Mouse (Mus musculus) ZHBTc4 (cell line): ENCODE results near the gene Mbnl1.

Experiments
- DNase-seq: peaks from one replicate; pipeline ENCODE4 v3.0.0-alpha.2; 2011; ENCODE audit warnings: low read depth, low spot score

Gene Mbnl1

DNA sequence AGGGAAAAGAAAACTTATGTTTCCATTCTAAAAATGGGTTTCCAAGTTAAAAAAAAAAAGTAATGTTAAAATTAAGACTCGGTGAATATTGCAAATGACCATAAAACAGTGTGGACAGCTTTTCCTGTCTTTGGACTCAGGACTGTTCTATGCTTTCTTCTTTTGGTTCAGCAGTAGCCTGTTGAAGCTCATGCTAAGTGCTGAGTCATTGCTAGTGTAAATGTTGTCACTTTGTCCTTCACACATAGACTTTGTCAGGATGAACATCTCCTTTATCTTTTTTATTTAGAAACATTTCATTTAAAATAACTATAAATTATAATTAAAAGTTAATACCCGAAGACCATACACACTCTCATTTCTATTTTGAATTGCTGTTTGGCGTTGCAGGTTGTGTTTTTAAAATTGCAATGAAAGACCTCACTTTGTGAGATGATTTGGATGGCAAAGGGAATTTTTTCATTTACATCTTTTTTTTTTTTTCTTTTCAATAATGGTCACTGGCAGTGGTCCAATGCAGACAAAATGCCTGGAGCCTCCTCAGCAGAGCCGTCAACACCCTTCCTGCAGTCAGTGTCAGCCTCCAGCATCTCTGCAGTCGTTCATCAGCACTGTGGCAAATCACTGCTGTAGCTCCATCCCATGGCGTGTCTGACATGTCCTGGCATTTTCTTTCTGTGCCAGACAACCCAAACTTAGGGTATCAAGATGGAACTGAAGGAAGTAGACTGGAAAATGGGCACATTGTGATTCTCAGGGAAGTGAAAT lies 96.4 kb downstream of the Mbnl1 start:
- DNase-seq = no peak

- DNase-seq = no peak
These were observed 97.2 kb downstream of the Mbnl1 start for GRCm38 (mm10) chr3:60569781-60570180.

DNA sequence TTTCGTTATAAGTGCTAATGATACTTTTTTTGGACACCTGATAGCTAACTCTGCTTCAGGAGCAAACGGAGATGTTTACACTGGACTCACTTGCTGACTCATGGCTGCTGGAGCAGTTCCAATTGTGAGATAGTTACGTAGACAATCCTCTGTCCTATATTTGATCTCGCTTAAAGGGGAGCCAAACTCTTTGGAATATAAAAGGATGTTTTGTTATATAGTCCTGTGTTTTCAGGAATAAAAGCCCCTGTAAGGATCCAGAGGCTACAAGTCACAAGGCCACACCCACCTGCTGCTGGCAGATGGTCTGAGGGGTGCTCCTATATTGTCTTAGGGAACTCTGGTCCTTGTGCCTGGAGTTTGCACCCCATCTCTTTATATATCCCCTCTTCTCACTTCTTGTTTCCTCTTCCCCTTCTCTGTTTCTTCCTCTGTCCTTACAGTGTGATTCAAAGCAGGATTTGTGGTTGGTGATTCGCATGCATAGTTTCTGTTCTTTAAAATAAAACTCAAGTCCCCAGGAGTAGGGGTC lies 97.9 kb downstream of the Mbnl1 start:
- peak; percentile 12 for DNase-seq

GRCm38 (mm10) chr3:60571493-60571892 lies 98.9 kb downstream of the Mbnl1 start:
- no peak for DNase-seq

- DNase-seq = no peak
These were observed 101.6 kb downstream of the Mbnl1 start for GRCm38 (mm10) chr3:60574199-60574598.

- no peak for DNase-seq
These were observed 102.4 kb downstream of the Mbnl1 start for GRCm38 (mm10) chr3:60574849-60575524.

- no peak for DNase-seq
These were observed 103.3 kb downstream of the Mbnl1 start for GRCm38 (mm10) chr3:60575945-60576344.

- DNase-seq = no peak
These were observed 103.9 kb downstream of the Mbnl1 start for GRCm38 (mm10) chr3:60576366-60577046.

DNA sequence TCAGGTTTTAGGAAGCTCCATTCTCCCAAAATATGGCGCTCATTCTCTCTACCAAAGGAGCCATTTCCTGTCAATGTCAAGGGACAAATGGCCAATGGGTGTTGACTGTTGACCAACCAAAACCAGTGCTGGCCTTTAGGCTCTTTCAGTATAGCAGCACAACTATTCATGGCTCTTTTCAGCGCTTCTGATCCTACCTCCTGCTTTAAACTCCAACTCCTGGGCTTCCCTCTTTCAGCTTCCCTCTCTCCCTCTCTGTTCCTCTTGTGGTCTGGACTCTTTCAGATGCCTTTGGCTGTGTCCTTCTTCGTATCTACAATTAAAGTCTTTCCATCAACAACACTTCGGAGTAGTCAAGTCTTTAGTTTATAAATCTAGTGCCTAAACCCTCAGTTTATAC lies 107.2 kb downstream of the Mbnl1 start:
- no peak for DNase-seq

DNA sequence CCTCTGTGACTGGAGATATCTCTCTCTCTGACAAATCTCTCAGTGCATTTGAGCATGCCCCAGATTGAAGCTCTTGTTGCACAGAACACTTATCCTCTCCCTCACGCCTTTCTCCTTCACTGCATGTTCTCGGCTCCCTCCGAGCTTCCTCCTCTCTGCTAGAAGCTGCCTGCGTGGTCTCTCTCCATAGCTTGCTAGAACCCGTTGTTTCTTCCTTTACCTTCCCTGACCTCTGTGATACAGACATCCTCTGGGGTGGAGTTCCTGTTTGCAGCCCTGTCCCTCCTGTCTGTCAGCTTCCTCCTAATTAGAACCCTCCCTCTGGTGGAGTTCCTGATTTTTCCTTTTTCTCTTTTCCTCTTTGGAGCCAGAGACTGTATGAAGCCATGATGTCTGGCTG lies 108.1 kb downstream of the Mbnl1 start:
- no peak for DNase-seq

GRCm38 (mm10) chr3:60582154-60582553 lies 109.5 kb downstream of the Mbnl1 start:
- DNase-seq = no peak

DNA sequence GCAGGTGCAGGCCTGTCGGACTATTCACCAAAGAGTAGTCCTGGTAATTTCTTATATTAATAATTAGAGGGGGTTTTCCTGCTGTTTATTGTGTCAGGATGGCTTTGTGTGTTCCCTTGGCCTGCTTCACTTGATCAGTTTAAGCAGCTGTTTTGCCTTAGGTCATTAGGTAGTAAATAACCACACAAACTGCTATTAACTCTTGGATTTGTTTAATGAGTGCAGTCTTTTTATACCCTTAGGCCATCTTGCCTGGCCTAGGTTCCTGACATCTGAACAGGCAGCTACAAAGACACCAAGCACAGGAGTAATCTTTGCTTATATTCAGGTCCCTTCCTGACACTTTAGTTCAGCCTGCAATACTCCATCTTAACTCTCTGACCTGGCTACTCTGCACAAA lies 110.0 kb downstream of the Mbnl1 start:
- DNase-seq = no peak

DNA sequence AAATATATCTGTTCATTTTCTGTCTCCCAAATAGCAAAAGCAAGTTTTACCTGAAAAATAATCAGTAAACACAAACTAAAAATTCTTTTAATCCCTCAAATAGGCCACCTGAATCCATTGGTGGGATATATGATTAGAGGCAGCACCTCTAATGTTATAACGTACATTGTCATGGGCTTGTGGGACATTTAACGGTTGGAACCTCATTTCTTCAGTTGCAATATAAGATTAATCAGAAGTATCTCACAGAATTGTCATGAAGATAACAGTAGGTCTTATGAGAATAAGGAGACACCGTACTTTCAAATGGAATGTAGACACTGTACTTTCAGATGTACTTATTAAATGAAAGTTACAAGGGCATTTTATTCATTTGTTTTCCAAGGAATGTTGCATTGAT lies 112.1 kb downstream of the Mbnl1 start:
- no peak for DNase-seq

- no peak for DNase-seq
These were observed 113.4 kb downstream of the Mbnl1 start for GRCm38 (mm10) chr3:60586046-60586445.

GRCm38 (mm10) chr3:60587149-60587548 lies 114.5 kb downstream of the Mbnl1 start:
- DNase-seq = no peak

- no peak for DNase-seq
These were observed 116.7 kb downstream of the Mbnl1 start for GRCm38 (mm10) chr3:60589361-60589760.

DNA sequence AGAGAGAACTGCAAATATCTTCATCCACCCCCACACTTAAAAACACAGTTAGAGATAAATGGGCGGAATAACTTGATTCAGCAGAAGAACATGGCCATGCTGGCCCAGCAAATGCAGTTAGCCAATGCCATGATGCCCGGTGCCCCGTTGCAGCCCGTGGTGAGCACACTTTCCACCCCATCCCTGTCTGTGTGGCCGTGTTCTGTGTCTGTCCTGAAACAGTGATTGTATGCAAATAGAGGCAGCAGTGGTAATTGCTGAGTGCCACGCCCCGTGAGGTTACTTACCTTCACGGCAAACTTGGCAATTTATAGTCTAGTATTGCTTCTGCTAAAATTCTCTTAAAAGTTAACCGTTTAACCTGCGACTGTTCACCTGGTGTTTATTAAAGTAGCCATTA lies 123.0 kb downstream of the Mbnl1 start:
- no peak for DNase-seq

- DNase-seq = no peak
These were observed 124.4 kb downstream of the Mbnl1 start for GRCm38 (mm10) chr3:60596985-60597384.

DNA sequence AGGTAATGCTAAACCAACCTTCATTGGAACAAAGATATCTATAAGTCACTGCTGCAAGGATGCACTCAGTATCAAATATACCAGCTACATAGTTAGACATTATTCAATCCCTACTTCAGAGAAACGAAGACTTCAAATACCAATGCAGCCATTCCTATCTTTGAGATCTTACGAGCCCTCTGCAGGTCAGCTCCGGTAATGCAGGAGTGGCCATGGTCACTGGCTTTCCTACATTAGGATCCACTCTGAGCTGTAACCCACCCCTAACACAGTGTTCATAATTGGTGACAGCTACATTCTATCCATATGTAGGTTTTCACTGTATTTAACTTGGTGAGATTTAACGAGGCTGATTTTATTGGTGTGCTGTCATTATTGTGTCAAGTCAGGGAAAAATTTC lies 129.1 kb downstream of the Mbnl1 start:
- DNase-seq = peak; percentile 64

DNA sequence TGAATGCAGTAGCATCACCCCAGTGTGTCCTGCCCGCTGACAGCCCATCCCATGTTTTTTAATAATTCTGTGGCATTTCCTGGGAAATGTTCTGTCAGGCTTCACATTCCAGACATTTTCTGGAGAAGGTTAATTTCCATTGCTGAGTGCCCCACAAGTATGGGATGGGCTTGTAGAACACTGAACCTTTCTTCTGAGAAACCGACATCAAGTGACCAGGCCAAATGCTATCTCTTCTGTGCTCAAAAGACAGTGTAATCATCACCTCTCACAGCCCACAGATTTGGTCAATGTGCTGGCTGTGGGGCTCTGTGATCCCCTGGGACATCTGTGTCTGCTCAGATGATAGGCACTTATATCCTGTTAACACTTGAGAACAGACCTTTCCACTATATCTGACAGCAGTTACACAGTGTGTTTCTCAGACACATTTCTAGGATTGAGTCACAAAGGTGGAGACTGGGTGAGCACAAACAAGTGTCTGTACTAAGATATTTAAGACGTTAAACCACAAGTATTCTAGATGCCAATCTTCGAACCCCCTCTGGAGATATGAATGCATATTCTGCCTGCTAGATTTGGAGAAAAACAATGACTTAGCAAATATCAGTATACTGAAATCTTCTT lies 130.4 kb downstream of the Mbnl1 start:
- no peak for DNase-seq

GRCm38 (mm10) chr3:60603637-60604036 lies 131.0 kb downstream of the Mbnl1 start:
- no peak for DNase-seq

DNA sequence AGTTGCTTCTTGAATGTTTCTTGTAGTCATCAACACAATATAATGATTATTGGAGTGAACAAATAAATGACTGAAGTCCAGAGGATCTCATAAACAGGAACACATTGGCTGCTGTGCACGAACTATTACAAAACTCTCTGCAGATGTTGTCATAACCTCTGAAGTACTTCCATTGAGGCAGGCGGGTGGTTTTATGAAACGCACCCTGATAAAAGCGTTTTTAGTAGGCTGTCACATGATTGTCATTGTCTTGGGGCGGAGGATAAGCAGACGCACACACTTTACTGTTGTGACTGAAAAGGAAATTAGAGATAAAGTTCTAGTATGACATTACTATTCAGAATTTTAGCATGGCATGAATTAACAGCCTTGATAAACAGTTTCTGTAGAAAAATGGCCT lies 131.6 kb downstream of the Mbnl1 start:
- no peak for DNase-seq
